Mouse (Mus musculus): ENCODE data around the gene Dgkb.

The Dgkb gene

GRCm38 (mm10) chr12:37817426-37817825 lies at the start of gene Dgkb:
Gene Dgkb (plus strand): TSS chr12:37817726.
- DNase-seq (ENCODE audit: low read depth in 2 of 2, low spot score in 2 of 2) = no peak

- DNase-seq (ENCODE audit: low read depth in 2 of 2, low spot score in 2 of 2) = no peak
These were observed 47.7 kb upstream of the Dgkb start for GRCm38 (mm10) chr12:37769844-37770243.

DNA sequence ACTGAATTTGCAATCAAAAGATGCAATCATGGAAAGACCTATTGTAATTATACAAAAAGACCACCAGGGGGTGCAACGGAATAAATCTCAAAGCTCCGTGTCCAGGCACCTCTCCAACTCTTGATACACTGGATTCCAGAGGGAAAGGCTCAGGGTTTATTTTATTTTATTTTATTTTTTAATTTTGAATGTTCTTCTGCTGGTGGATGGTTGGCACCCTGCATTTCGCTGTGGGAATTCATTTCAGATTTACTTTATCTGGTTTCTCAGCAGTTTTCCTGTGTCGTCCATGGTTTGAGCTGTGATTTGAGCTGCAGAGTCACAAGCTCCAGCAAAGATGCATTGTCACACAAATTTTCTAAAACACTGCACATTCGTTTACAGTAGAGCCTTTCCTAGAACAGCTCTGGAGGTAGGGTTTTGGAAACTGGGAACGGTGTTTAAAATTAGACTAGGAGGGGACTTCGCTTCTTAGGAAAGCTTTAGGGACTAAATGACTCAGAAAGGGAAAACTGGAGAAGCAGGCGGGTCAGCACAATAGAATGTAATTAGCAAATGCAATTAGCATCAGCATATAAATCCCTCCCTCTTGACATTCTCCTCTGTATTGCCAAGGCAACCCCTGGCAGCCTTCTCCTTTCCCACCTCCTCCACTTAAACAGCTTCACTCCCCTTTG lies 43.7 kb upstream of the Dgkb start:
- no peak for DNase-seq (ENCODE audit: low read depth in 2 of 2, low spot score in 2 of 2)

GRCm38 (mm10) chr12:37774591-37774990 lies 42.9 kb upstream of the Dgkb start:
- DNase-seq (ENCODE audit: low read depth in 2 of 2, low spot score in 2 of 2) = no peak

DNA sequence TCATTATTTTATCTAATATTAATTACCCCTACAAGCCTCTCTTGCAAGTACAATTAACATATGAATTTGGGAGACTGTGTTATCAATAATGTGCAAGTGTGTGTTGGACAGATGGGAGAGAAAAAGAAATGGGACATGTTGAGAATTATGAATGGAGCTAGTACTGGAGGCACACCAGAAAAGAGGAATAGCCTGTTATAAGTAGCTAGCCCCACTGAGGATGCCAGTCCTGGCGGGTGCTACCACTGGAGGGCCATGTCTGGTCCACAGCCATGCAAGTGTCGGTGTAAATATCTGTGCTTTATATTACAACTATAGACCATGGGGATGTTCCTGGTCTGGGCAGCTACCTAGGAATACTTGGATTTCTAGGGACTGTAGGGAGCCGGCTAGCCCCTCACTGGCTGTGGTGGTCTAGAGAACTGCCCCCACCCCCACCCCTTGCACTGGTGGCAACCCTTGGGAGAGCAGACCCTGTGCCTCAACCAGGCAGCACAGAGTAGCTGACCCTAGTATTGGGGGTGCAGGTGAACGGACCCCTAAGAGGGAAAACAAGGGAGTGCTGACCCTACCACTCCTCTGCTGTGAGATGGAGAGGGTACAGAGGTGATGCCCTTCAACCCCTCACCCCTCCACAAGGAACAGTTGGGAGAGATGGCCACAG lies 21.1 kb upstream of the Dgkb start:
- DNase-seq (ENCODE audit: low read depth in 2 of 2, low spot score in 2 of 2) = no peak

- DNase-seq (ENCODE audit: low read depth in 2 of 2, low spot score in 2 of 2) = no peak
These were observed 3.4 kb upstream of the Dgkb start for GRCm38 (mm10) chr12:37814122-37814521.

GRCm38 (mm10) chr12:37821052-37821810 lies 3.7 kb downstream of the Dgkb start:
- DNase-seq (ENCODE audit: low read depth in 2 of 2, low spot score in 2 of 2) = no peak

DNA sequence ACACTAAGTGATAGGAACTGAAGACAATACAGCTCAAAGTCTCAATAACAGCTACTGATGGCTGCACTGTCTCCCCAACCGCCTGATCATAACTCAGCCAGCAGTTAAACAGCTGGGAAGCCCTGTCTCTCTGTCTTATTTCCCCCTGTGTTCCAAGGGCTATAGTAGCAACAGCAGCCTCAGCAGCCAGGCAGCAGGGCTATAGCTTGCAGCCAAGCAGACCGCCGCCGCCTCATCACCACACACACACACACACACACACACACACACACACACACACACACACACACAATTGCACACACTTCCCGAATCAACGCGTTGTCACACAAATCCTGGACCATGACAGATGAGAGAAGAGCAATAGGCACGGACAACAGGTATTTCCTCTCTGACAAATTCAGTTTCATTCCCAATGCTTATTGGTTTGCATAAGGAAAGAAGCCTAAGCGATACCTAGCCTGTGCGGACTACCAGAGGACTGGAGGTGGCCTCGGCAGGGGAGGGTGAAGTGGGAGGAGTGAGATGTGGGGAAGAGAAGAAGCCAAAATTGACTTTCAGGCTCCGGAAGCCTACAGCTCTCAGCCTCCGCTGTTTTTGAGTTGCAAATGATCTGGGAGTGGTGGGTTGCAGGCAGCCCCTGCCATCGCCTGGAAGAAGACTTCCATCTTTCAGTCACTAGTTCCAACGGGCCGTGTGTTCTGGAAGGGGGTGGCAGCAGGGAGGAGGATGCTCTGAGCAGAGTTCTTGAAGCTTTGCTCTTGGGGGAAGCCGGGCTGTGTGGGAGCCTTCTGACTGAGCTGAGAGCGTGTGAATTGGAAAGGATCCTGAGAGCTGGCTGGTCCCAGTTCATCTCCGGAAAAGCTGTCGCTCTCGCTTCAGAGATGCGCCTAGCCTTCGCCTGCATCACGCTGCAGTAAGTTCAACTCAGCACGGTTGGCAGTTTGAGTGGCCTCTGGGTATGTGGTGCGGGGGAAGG lies 62.8 kb downstream of the Dgkb start:
- DNase-seq (ENCODE audit: low read depth in 2 of 2, low spot score in 2 of 2) = no peak

GRCm38 (mm10) chr12:37881376-37881775 lies 63.9 kb downstream of the Dgkb start:
- DNase-seq (ENCODE audit: low read depth in 2 of 2, low spot score in 2 of 2) = no peak

- DNase-seq (ENCODE audit: low read depth in 2 of 2, low spot score in 2 of 2) = no peak
These were observed 65.3 kb downstream of the Dgkb start for GRCm38 (mm10) chr12:37882796-37883195.

- DNase-seq (ENCODE audit: low read depth in 2 of 2, low spot score in 2 of 2) = no peak
These were observed 66.3 kb downstream of the Dgkb start for GRCm38 (mm10) chr12:37883781-37884180.

DNA sequence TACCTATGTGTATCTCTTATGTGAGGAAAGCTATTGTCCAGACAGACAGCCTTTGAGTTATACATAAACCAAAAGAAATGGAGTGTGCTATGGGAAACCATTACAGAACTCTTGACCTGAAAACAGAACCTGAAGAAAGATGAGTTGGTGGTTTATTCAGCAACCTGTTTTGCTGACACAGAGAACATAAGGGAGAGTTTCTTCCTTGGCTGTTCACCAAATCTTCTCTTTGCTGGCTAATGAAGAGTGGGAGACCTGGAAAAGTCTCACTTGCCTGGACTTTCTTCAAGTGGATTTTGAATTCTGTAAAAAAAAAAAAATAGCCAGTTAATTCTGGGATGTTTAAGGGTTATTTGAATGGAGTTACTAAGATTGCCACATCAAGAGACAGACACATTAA lies 71.1 kb downstream of the Dgkb start:
- DNase-seq (ENCODE audit: low read depth in 2 of 2, low spot score in 2 of 2) = no peak

DNA sequence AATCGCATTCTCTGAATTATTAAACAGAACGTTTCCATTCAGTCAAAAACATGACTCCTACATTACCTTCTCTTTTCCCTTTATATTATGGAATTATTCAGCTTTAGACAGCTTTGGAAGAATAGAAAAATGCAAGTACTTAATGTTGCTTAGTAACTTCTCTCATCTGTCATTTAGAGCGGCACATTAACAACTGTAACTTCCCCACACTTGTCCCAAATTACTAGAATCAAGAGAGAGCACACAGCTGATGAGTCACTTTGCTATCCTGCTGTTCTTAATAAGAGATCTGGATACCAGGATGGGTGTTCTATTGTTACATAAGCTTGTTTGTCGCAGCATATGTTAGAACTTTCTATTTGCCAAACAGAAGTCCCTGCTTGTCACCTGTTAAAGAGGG lies 71.9 kb downstream of the Dgkb start:
- DNase-seq (ENCODE audit: low read depth in 2 of 2, low spot score in 2 of 2) = no peak

- no peak for DNase-seq (ENCODE audit: low read depth in 2 of 2, low spot score in 2 of 2)
These were observed 73.8 kb downstream of the Dgkb start for GRCm38 (mm10) chr12:37891336-37891735.

- DNase-seq (ENCODE audit: low read depth in 2 of 2, low spot score in 2 of 2) = no peak
These were observed 124.6 kb downstream of the Dgkb start for GRCm38 (mm10) chr12:37942163-37942562.

DNA sequence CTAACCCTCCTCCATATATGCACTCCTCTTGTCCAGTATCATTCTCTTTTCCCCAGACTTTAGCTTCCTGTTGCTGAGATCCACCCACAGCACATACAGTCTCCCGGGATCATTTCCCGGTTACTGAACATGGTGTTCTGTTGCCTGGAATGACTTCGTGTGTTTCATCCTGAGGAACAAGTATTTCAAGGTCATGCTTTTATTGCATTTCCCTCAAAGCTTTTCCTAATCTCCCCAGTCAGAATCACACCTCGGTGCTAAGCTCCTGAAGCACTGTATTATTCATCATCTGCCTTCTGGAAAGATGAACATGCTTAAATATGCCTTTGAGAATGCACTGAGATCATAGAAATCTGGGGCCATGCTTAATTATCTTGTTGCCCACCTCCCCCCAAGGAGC lies 138.7 kb downstream of the Dgkb start:
- DNase-seq (ENCODE audit: low read depth in 2 of 2, low spot score in 2 of 2) = no peak

DNA sequence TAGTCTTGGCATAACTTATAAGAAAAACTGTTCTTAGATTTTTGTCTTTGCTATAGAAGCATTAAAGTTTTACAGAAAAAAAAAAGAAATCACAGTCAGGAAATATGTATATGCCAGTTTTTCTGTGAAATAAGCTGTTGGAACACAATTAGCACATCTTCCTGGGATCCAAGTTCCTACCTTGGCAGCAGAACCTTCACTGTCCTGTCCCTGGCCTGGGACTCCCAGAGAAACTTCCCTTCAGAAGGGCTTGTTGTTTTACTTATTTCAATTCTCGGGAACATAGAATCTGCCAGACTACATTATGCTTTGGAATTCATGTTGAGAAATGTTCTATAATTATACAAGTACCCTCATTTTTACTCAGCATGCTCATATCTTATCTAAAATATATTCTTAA lies 154.0 kb downstream of the Dgkb start:
- DNase-seq (ENCODE audit: low read depth in 2 of 2, low spot score in 2 of 2) = no peak

DNA sequence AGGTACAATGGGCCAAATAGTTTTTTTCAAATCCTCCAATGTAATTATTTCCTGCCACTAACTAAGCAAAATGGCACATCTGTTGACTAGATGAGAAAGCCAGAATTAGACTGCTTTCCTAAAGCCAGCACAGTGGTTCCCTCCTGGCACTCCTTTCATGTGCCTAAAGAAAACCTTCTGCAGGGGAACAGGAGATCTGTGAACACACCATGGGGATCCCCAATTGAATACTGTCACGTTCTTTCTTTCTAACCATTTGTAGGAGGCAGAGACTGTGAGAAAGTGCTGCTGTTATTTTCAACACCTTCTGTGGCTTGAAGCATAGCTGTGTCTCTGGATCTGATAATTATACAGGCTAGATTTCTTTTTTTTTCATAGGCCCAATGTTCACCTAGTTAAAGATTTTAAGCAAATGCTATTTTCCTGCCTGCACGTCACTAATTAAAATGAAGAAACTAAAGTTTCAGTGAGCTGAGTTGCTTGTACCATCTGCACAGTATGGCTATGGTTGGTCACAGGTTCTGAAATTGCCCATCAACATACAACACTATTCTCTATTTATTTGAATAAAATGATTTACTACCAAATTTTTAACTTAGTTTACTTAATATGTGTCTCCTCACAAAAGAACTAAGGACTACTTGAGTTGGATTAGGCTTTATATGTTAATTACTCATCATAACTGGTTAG lies 161.1 kb downstream of the Dgkb start:
- no peak for DNase-seq (ENCODE audit: low read depth in 2 of 2, low spot score in 2 of 2)

GRCm38 (mm10) chr12:37985352-37985751 lies 167.8 kb downstream of the Dgkb start:
- no peak for DNase-seq (ENCODE audit: low read depth in 2 of 2, low spot score in 2 of 2)

DNA sequence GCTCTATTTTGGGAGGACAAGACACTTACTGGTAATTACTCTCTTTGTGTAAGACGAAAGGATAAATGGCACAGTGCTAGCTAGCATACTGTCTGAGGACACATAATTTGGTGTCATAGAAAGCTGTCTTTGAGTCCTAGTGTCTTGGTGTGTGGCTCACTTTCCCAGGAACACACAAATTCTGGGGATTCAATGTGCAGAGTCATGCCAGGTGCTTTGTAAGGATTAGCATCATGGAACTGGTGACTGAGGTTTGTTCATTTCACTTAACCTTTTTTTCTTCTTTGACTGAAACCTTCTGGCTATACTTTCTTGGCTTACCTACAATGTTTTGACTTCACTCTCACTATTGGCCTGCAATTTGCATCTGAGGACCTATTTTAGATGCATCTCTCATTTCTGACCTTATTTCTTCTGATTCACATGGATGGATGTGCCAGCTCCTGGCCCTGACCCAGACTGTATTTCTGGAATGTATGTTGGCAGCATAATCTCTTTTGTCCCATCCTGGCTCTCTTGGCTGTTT lies 170.6 kb downstream of the Dgkb start:
- no peak for DNase-seq (ENCODE audit: low read depth in 2 of 2, low spot score in 2 of 2)
